Mouse (Mus musculus) CD4-positive helper T cell, adult 2 months (primary cell): ENCODE results near the gene Lemd1.
"Not testable (repeated sequence)": the region's sequence is repeated elsewhere in the genome, so short reads cannot be mapped to it uniquely, and the experiment has no call there.

Source experiments
- DNase-seq: peaks from one replicate; pipeline ENCODE4 v3.0.0-alpha.2; 2012; ENCODE audit warnings: low read depth, missing footprints, low spot score

The Lemd1 gene

DNA sequence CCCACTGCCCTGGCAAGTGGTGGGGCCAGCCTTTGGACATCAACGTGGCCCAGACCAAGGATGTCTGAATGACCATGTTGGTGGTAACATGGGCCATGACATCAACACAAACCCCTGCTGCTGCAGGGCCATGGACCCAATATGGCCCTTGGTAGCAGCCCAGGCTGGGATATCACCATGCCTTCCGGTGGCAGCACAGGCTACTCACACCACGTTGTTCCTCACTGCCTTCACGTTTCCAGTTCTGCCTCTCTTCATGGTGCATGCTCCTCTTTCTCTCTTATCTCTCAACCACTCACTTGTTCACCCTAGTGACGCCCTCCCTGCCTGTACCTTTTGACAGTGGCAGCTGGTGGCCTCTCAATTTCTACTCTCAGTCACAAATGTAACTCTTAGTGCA is 53.8 kb downstream of the Lemd1 start:
- DNase-seq: no peak

DNA sequence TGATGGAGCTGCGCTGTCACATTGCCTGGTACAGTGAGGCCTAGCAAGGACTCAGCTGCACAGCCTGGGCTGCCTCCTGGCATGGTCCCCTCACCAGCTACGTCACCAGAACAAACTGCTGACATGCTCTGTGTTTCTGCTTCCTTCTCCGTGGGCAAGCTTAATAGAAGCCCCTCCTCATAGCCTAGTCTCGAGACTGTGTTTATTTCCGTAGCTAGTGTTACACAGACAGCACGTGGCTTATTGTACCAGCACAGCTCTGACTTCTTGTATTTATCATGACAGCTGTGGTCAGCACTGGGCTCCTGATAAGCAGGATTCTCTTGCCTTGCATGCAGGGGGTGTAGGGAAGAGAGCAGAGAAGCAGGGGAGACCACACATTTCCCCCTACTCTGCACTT is 54.9 kb downstream of the Lemd1 start:
- no peak for DNase-seq

- no peak for DNase-seq
These were observed 55.4 kb downstream of the Lemd1 start for GRCm38 (mm10) chr1:132246641-132247040.

DNA sequence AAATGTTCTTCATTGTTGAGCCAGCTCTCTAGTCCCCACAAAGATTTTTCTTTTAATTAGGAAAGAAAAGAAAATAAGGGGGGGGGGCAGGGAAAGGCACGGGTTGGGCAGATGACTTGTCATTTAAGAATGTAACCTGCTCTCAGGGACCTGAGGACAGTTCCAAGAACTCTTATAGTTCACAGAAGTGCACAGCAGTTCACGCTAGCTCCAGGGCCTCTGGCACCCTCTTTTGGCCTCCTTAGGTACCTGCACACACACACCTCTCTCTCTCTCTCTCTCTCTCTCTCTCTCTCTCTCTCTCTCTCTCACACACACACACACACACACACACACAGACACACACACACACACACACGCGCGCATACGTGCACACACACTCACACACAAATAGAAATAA is 63.2 kb downstream of the Lemd1 start:
- no peak for DNase-seq

DNA sequence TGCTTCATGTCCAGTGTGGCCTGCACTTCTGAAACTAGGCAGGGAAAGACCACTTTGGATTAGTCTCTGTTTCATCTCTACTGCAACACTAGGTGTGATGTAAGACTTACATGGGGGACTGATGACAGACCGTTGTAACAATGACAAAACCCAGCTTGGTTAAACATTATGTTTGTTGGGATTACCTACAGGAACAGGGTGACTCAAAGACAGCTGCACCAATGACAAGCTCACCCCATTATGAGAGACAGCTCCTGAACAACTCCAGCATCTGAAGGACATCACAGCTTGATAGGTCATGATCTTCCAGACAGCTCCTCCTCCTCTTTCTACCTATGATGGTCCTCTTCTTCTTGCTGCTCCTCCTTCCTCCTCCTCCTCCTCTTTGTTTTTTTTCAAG is 69.1 kb downstream of the Lemd1 start:
- DNase-seq: no peak

DNA sequence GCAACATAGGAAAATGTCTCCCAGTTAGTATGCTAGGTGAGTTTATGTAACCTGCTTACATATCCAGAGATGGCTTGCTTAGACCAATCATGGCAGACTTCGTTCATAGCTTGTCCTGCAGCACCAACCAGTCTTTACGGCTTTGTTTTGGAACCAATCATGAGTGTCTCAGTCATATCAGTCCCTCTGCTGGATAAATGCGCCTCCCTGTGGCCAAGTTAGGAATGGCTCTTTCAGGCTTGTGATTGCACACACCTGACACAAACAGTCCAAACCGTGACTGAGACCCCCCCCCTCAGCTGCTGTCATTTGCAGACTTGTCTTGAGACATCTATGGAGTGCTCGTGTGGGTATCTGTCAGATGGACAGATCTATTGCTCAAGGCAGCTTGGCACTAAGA is 69.8 kb downstream of the Lemd1 start:
- no peak for DNase-seq

DNA sequence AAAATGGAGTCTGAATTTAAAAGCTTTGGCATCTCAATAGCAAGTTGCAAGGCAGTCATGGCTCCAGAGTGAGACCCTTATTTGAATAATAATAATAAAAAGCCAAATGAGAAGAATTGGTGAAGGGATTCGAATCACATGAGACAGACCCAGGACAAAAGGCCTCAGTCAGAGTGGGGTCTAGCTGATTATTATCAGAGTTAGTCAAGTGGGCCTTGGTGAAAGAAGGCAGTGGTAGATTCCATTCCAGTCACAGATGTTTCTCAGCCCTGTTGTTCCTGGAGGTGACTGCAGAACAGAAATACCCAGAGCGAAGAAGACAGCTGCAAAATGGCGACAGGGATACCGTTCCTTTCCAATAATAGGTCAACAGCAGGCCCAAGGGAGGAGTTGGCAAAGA is 72.4 kb downstream of the Lemd1 start:
- DNase-seq: no peak

DNA sequence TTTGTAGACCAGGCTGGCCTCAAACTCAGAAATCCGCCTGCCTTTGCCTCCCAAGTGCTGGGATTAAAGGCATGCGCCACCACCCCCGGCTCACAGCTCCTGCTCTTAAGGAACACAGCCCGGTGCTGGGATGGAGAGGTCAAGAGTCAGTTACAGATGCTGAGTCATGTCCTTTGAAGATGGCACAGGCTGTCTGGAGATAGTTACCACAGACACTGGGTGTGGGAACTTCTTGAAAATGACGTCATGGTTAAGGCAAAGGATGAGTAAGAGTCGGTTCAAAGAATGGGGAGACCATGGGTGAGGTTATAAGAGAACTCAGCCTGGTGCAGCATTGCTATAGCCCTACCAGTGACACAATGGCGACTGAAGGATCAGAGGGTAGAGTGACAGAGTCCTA is 73.3 kb downstream of the Lemd1 start:
- DNase-seq: no peak

DNA sequence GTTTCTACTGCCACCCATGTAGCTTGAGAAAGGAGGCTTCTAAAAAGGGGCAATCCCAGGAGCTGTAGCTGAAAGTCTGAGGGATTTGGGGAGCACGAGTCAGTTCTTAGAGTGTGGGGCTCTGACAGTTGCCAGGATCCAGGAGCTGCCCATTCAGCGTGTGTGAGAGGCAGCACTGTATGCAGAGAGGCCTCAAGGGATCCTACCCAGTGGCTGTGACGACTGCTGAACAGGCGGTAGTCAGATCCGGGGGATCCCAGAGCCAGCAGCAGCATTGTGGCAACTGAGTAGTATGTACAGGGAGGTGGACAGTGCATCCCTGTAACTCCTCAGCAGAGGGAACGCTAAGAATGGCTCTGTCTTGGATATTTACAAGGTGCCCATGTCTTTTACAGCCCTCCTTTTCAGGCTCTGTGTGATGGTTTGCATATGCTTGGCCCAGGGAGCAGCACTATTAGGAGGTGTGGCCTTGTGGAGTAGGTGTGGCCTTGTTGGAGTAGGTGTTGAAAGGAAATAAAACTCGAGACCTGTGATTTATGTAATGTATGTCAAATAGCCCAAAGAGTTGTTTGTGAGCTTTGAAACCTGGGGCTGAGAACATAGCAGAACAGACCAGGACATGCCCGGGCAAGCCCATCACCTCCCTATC is 74.1 kb downstream of the Lemd1 start:
- no peak for DNase-seq

DNA sequence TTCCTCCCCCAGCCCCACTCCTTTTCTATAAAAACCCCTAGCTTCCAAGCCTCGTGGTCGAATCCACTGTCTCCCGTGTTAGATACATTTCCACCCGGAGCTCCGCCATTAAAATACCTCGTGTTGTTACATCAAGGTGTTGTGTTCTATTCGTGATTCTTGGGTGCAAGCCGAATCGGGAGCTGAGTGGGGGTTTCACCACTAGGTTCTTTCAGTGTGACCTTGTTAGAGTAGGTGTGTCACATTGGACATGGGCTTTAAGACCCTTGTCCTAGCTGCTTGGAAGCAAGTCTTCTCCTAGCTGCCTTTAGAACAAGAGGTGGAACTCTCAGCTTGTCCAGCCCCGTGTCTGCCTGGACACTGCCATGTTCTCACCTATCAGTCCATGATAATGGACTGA is 74.7 kb downstream of the Lemd1 start:
- DNase-seq: no peak

DNA sequence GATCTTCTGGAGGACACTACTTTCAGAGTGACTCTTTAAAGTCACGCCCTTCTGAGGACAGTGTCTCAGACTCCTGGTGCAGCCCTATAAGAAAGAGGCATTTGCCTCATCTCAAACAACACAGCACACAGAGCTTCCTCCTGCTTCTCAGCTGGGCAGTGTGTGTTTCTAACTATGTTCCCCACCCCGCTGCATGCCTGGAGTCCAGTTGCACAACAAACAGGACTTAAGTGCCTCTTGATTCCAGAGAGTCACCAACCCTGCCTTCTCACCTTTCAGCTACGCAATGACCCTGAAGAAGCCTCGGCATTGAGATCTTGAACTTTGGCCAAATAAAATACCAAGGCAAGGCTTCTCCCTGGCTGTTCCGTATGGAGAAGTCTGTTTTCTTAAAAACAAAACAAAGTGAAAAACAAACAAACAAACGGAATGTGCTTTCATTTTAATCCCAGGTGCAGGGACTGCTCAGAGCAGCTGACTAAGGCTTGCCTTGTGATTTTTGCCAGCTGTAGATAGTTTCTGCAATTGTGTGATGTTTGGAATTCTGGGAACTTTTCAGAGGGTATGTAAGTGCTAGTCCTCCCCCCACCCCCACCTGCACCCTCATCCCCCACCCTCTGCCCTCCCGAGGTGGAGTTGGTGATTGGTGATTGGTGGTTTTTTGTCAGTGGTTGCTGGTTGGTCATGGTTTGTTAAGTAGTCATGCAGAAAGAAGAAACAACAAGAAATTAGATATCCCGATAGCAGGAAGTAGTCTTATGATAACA is 75.7 kb downstream of the Lemd1 start:
- DNase-seq: no peak

- DNase-seq: no peak
These were observed 76.7 kb downstream of the Lemd1 start for GRCm38 (mm10) chr1:132267959-132268358.

- no peak for DNase-seq
These were observed 77.3 kb downstream of the Lemd1 start for GRCm38 (mm10) chr1:132268418-132269060.

GRCm38 (mm10) chr1:132271237-132271636 is 80.0 kb downstream of the Lemd1 start:
- no peak for DNase-seq

- no peak for DNase-seq
These were observed 85.5 kb downstream of the Lemd1 start for GRCm38 (mm10) chr1:132276694-132277093.

DNA sequence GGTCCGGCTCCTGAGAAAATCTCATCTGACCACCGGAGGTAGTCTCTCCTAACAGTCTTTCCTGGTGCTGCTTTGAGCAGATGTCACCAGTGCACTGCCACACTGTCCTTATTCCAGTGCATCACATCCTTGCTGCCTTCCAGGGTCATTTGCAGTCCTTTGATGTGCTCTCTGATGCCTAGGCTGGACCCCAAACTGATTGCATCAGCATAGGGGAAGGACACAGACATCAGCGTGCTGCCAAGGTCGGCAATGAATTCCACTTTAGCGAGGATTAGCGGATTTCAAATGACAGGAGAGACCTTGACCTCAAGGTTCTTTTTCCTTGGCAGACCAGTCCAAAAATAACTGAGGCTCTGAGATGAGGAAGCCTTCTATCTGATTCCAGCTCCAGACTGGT is 85.9 kb downstream of the Lemd1 start:
- DNase-seq: no peak

DNA sequence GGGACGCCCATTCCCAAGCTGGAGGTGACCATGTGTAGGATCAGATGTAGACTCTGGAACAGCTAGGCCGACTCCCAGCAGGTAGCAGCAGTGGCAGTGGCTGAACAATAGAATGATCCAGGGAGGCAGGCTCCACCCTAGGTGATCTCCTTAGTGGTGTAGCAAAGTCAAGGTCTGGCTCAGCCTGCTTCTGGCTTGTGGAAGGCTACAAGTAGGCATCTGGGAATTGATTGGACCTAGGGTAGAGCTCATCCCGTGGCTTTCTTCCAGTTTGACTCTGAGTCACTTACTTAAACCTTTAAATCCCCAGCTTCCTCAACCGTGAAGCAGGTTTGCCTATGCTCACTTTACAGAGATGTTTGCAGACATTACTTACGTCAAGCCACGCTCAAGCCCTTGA is 89.4 kb downstream of the Lemd1 start:
- not testable (repeated sequence) for DNase-seq

- no peak for DNase-seq
These were observed 90.4 kb downstream of the Lemd1 start for GRCm38 (mm10) chr1:132281523-132282176.

DNA sequence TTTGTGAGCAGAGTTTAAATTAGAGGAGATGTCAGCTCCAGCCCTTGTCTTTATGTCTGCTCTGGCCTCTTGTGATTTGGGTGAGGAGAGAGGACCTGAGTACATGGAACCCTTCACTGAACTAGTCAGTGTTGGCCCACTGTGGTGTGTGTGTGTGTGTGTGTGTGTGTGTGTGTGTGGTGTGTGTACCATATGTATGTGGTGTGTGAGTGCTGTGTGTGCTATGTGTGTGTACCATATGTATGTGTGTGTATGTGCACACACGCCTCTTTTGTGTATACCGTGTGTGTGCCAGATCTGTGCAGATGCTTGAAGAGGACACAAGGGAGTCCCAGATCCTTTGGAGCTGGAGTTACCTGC is 90.9 kb downstream of the Lemd1 start:
- no peak for DNase-seq

DNA sequence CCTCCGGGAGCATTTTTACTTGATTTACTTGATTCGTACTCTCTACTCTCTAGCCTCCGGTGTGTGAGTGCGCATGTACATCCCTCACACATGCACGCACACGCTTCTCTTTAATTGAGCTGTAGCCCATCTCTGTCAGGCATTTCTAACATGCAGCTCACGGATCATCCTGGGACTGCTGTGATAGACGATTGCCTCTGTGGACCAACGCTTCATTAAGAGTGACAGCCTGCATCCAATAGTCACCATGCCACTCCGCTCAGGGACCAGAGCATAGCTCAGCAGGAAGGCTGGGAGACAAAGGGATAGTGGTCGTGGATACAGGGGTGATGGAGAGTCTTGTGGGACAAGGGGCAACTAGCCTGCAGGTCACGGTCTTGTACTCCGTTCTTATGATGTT is 91.8 kb downstream of the Lemd1 start:
- DNase-seq: no peak

- DNase-seq: no peak
These were observed 95.5 kb downstream of the Lemd1 start for GRCm38 (mm10) chr1:132286735-132287134.

DNA sequence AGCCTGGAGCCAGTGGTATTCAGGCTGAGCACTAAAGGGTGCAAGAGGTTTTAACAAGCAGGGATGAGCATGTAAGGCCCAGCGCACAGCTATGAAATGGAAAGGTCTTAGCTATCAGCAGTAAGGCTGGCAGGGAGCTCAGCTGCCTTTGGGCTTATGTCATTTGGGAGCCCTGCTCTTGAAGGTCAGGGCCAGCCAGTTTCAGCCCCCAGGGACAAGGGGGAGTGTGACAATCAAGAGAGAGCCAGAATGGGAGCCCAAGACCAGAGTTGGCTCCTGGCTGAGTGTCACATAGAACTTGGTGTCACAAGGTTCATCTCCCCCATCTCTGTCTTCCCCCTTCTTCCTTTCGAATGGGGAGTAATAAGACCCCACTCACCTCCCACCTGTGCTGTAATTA is 96.2 kb downstream of the Lemd1 start:
- no peak for DNase-seq
